Mouse (Mus musculus) testis, adult 2 months (tissue): ENCODE data around the gene Zscan21. TPM values are rescaled to one million over a fixed set of nuclear protein-coding genes. Genes with fewer than 3 reads are reported as not detected.

Experiments
- H3K27ac ChIP-seq: fragments of 200-500 bp; 2 replicates; pipeline ENCODE4 v1.5.1; 2012; ENCODE audit warnings: low read depth, low read length; ENCODE audit not compliant: control insufficient read depth, insufficient read depth
- H3K27me3 ChIP-seq: fragments of 200-500 bp; 2 replicates; pipeline ENCODE4 v1.6.1; 2012; ENCODE audit warnings: mild to moderate bottlenecking, low read length, moderate library complexity; ENCODE audit not compliant: control insufficient read depth, insufficient read depth
- H3K36me3 ChIP-seq: fragments of 200-500 bp; 2 replicates; pipeline ENCODE4 v1.6.1; 2012; ENCODE audit warnings: mild to moderate bottlenecking, low read length; ENCODE audit not compliant: control insufficient read depth, insufficient read depth
- H3K4me1 ChIP-seq: fragments of 200-500 bp; 2 replicates; pipeline ENCODE4 v1.6.1; 2012; ENCODE audit warnings: low read length; ENCODE audit not compliant: control insufficient read depth, insufficient read depth
- H3K4me3 ChIP-seq: fragments of 200-500 bp; 2 replicates; pipeline ENCODE4 v1.5.1; 2012; ENCODE audit warnings: low read depth, mild to moderate bottlenecking, low read length, moderate library complexity, mixed read lengths; ENCODE audit not compliant: control insufficient read depth
- CTCF ChIP-seq: fragments of 200-500 bp; IDR thresholded peaks from 2 replicates; pipeline ENCODE4 v1.5.1; 2012; ENCODE audit warnings: low read depth, mild to moderate bottlenecking, inconsistent platforms, low read length, moderate library complexity; ENCODE audit not compliant: control insufficient read depth, insufficient read depth, insufficient replicate concordance
- POLR2A ChIP-seq: fragments of 200-500 bp; IDR thresholded peaks from 2 replicates; pipeline ENCODE4 v1.6.1; 2012; ENCODE audit warnings: low read depth, mild to moderate bottlenecking, inconsistent platforms, low read length, moderate library complexity; ENCODE audit not compliant: control insufficient read depth
- polyA plus RNA-seq: library from polyadenylated mRNA; depleted of rRNA; stranded (reverse); fragments of >200 nt; gene quantifications from 2 replicates; pipeline ENCODE4 v1.2.3, GENCODE M21; 2012

Zscan21 gene
- polyA plus RNA-seq, 1 experiment: 51.4 TPM

DNA sequence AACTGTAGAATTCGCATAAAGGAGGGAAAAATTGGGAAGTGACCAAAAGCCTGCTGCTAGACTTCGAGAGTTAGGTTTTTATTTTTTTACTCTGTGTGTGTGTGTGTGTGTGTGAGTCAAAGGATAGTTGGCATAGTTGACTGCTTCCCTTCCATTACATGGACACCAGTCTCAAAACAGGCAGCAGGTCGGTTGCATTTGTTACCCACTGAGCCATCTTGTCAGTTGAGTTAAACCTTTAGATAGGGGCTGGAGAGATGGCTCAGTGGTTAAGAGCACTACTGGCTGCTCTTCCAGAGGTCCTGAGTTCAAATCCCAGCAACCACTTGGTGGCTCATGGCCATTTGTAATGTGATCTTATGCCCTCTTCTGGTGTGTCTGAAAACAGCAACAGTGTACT lies 1.3 kb downstream of the Zscan21 start:
- H3K27ac ChIP-seq: no peak overlapping the region
- H3K4me3 ChIP-seq: peak overlapping the region; percentile 100; the same call in 1 of the 2 replicates
- H3K4me1 ChIP-seq: no peaks in the 10 kb centered on the region; the same call in 1 of the 2 replicates
- no peaks in the 10 kb centered on the region for H3K27me3 ChIP-seq
- TF ChIP-seq CTCF (no peak), POLR2A (no peak)
- no peaks in the 10 kb centered on the region for H3K36me3 ChIP-seq

- Histone ChIP-seq H3K27me3 (no peaks in the 10 kb centered on the region), H3K36me3 (peaks cover 2% of the 10 kb centered on the region; the same call in 1 of the 2 replicates), H3K4me1 (no peaks in the 10 kb centered on the region), H3K4me3 (no peak overlapping the region), H3K27ac (no peak overlapping the region)
- TF ChIP-seq CTCF (no peak), POLR2A (no peak)
These were observed 15.8 kb downstream of the Zscan21 start for GRCm38 (mm10) chr5:138132425-138133064.

DNA sequence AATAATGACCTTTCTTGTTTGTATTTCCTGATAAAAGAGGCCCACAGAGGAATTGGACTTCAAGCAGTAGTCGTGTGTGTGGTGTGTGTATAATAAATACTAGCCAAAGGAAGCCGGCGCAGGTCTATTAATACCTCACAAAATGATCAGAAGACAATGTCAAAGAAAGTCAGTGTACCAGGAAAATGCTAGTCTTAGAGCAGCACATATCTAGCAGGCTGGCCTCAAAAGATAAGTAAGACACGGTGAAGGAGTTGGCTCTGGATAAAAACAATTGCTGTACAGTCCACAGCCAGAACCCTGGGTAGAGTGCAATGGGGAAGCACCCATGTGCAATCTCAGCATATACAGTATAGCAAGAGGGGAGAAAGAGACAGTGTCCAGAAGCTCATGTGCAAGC lies 20.6 kb downstream of the Zscan21 start:
- TF ChIP-seq POLR2A (no peak), CTCF (no peak)
- Histone ChIP-seq H3K4me3 (no peak overlapping the region), H3K4me1 (no peaks in the 10 kb centered on the region), H3K27ac (no peak overlapping the region), H3K27me3 (no peaks in the 10 kb centered on the region), H3K36me3 (no peaks in the 10 kb centered on the region)

GRCm38 (mm10) chr5:138137935-138138549 lies 21.3 kb downstream of the Zscan21 start:
- H3K4me3 ChIP-seq: no peak overlapping the region
- no peak overlapping the region for H3K27ac ChIP-seq
- TF ChIP-seq POLR2A: no peak
- H3K4me1 ChIP-seq: no peaks in the 10 kb centered on the region
- H3K27me3 ChIP-seq: no peaks in the 10 kb centered on the region
- no peaks in the 10 kb centered on the region for H3K36me3 ChIP-seq

GRCm38 (mm10) chr5:138138585-138138984 lies 21.9 kb downstream of the Zscan21 start:
- Histone ChIP-seq H3K4me3 (no peak overlapping the region), H3K27me3 (no peaks in the 10 kb centered on the region), H3K36me3 (no peaks in the 10 kb centered on the region; the same call in 1 of the 2 replicates), H3K27ac (no peak overlapping the region), H3K4me1 (no peaks in the 10 kb centered on the region)
- TF ChIP-seq POLR2A: no peak
- TF ChIP-seq CTCF: no peak

GRCm38 (mm10) chr5:138154390-138154789 lies 37.7 kb downstream of the Zscan21 start:
- Histone ChIP-seq H3K36me3 (peaks cover 3% of the 10 kb centered on the region), H3K27ac (no peak overlapping the region), H3K4me3 (no peak overlapping the region), H3K4me1 (no peaks in the 10 kb centered on the region; the same call in 1 of the 2 replicates), H3K27me3 (no peaks in the 10 kb centered on the region)
- TF ChIP-seq POLR2A: no peak
- TF ChIP-seq CTCF: no peak

DNA sequence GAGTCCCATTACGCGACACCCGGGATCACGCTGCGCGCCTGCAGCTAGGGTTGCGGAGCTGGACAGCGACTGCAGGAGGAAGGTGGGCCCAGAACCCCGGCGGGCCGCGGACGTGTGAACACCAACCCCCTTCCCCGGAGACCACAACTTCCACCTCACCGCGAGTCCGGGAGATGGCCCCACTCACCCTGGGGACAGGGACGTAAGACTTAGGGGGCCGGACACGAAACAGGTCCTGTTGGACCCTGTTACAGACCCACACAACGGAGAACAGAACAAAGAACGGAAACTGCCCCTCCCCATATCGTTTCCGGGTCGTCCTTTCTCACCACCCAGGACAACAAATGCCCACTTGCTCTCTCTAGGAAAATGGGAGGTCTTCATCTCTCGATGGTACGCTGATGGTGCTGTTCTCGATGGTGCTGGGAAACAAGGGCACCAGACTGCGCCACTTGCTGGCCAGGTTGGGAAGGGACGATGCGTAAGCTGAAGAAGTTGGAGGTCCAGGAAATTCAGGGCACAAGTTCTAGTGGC lies 38.8 kb downstream of the Zscan21 start, which contains the start of gene Zfp113:
Zfp113 (minus strand) TSS at position 302 of the 534 bp plus-strand sequence.
- Histone ChIP-seq H3K4me3 (peak within 1 kb of the TSS; percentile 97), H3K36me3 (peaks cover 3% of the 10 kb centered on the region), H3K27ac (peak within 1 kb of the TSS; percentile 90), H3K27me3 (no peaks in the 10 kb centered on the region), H3K4me1 (no peaks in the 10 kb centered on the region; the same call in none of the 2 replicates)
- TF ChIP-seq CTCF (peak; percentile 82; the same call in 1 of the 2 replicates), POLR2A (peak; percentile 70)
